ENCODE assay signal across 26 mouse cellular contexts in the genomic region with DNA sequence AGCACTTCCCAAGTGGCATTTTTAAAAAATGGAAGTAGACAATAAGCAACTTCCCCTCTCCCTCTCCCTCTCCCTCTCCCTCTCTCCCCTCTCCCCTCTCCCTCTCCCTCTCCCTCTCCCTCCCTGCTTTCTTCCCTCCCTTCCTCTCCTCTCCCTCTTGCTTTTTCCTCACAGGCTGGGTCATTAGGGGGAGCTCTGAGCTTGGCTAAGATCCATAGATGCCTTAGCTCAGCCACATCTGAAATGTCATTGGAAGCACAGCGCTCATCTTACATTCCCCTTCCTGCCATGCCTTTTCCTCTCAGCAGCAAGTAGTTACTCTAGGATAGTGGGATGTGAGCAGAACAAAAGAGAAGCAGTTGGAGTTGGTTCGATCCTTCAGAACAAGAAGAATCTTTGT.
A peak's percentile ranks its signal among the peaks of the same experiment; 100 is the strongest.
DNase-seq lines count a peak whose midpoint lies in the region; ATAC-seq and TF ChIP-seq lines count a peak whose summit lies in the region.
"Had no signal": no experiment of that assay in that cellular context is flagged by ENCODE, and none has a peak within 500 bp of the region (broad histone marks: within the 10 kb centered on the region; RNA-seq: fewer than 3 reads in every experiment).

No protein-coding gene starts in this region.

- no peak for TF ChIP-seq EP300 in heart, postnatal 0 days (IDR thresholded peaks at IDR 0.05; ENCODE audit: low read depth)

- WGBS in heart, postnatal 0 days = 48% methylated on average over 2 of the region's 2 CpGs
- 54% methylated on average over 2 of the region's 2 CpGs for WGBS in lung, embryonic 14.5 days

- peak; percentile 41 for TF ChIP-seq CTCF in heart, postnatal 0 days (IDR thresholded peaks at IDR 0.05; ENCODE audit: low read depth)
- no peak for TF ChIP-seq CTCF in lung, embryonic 14.5 days (IDR thresholded peaks at IDR 0.05; ENCODE audit: low read depth)
- peak; percentile 14 for TF ChIP-seq CTCF in Patski (IDR thresholded peaks at IDR 0.05)

- H3K9me3 ChIP-seq in heart, postnatal 0 days (replicated peaks; ENCODE audit: control insufficient read depth, low read length) = no peaks in the 10 kb centered on the region
- no peaks in the 10 kb centered on the region for H3K9me3 ChIP-seq in lung, embryonic 14.5 days (ENCODE audit: low read depth, low read length)
- H3K9me3 ChIP-seq: embryonic facial prominence, embryonic 12.5 days; forebrain, embryonic 12.5 days; hindbrain, embryonic 12.5 days; limb, embryonic 15.5 days; lung, embryonic 15.5 days; midbrain, embryonic 10.5 days had no signal

- POLR2A ChIA-PET in Patski (lab: Charles Lee) = no interaction called here

- ATAC-seq in heart, postnatal 0 days (ENCODE audit: insufficient read depth, low read depth) = no peak
- ATAC-seq in lung, embryonic 14.5 days (ENCODE audit: insufficient read depth) = no peak
- ATAC-seq in Patski = no peak
- ATAC-seq: activated CD4-positive, CD25-positive, alpha-beta regulatory T cell, adult 4 months; inflammation-experienced regulatory T-cells, adult 6 months had no signal

- intact Hi-C loops in heart, postnatal 36 days (cut with DNase I) = no loop called here

- DNase-seq in heart, postnatal 0 days (ENCODE audit: low spot score) = no peak
- DNase-seq in heart, postnatal 36 days = no peak
- peak; percentile 29 for DNase-seq in lung, embryonic 14.5 days
- DNase-seq in lung, postnatal 4 days = no peak
- DNase-seq in Patski (ENCODE audit: low read depth, low spot score) = no peak
- peak; percentile 18 for DNase-seq in brain, adult 2 months (ENCODE audit: low read depth, low spot score)
- DNase-seq in natural killer cell, adult 2 months (ENCODE audit: low spot score in 2 of 2) = no peak
- no peak for DNase-seq in B cell, adult 2 months
- DNase-seq: adrenal gland, postnatal 25 days; cerebellum, adult 11 months; cerebellum, adult 9-11 months; gastrocnemius, adult 2 months; kidney, adult 8-10 months; kidney, postnatal 4 days; right cerebral cortex, postnatal 14 days; spleen, adult 18-20 months; thymus, postnatal 14 days had no signal

- H3K4me3 ChIP-seq in heart, postnatal 0 days (ENCODE audit: low read depth, low read length) = no peak overlapping the region
- no peak overlapping the region for H3K4me3 ChIP-seq in lung, embryonic 14.5 days (ENCODE audit: low read depth, low read length)
- H3K4me3 ChIP-seq: embryonic facial prominence, embryonic 12.5 days; forebrain, embryonic 12.5 days; gastrocnemius, adult 2 months; hindbrain, embryonic 12.5 days; limb, embryonic 15.5 days; lung, embryonic 15.5 days; midbrain, embryonic 10.5 days had no signal

- in situ Hi-C loops in Patski (cut with MboI; ENCODE audit: low pct_unique_long_range_greater_than_20kb) = no loop called here

- H3K4me1 ChIP-seq in heart, postnatal 0 days (ENCODE audit: control insufficient read depth, insufficient read depth) = no peaks in the 10 kb centered on the region
- no peaks in the 10 kb centered on the region for H3K4me1 ChIP-seq in lung, embryonic 14.5 days (ENCODE audit: insufficient read depth)
- H3K4me1 ChIP-seq: embryonic facial prominence, embryonic 12.5 days; forebrain, embryonic 12.5 days; hindbrain, embryonic 12.5 days; lung, embryonic 15.5 days; midbrain, embryonic 10.5 days had no signal

- no peaks in the 10 kb centered on the region for H3K36me3 ChIP-seq in heart, postnatal 0 days (replicated peaks; ENCODE audit: control insufficient read depth, insufficient read depth, low read length)
- H3K36me3 ChIP-seq in lung, embryonic 14.5 days (ENCODE audit: insufficient read depth) = no peaks in the 10 kb centered on the region
- H3K36me3 ChIP-seq: embryonic facial prominence, embryonic 12.5 days; forebrain, embryonic 12.5 days; hindbrain, embryonic 12.5 days; limb, embryonic 15.5 days; lung, embryonic 15.5 days; midbrain, embryonic 10.5 days had no signal

- CTCF ChIA-PET in Patski (lab: Charles Lee) = interaction anchor here (1.6 to 4.3 kb wide), 2 partner anchors 11 kb away, joined by 4 to 19 read pairs; no protein-coding TSS in a partner anchor

- no peaks in the 10 kb centered on the region for H3K27me3 ChIP-seq in heart, postnatal 0 days (ENCODE audit: control insufficient read depth, insufficient read depth, low read length)
- no peaks in the 10 kb centered on the region for H3K27me3 ChIP-seq in lung, embryonic 14.5 days (ENCODE audit: insufficient read depth, low read length)
- H3K27me3 ChIP-seq in Patski = no peaks in the 10 kb centered on the region
- H3K27me3 ChIP-seq: embryonic facial prominence, embryonic 12.5 days; forebrain, embryonic 12.5 days; hindbrain, embryonic 12.5 days; limb, embryonic 15.5 days; lung, embryonic 15.5 days had no signal

- 0 out of 2 replicates have a peak overlapping the region, but pooled peaks have one; percentile 3 for H3K27ac ChIP-seq in heart, postnatal 0 days (ENCODE audit: low read depth)
- H3K27ac ChIP-seq in lung, embryonic 14.5 days (ENCODE audit: low read depth) = no peak overlapping the region
- H3K27ac ChIP-seq: embryonic facial prominence, embryonic 12.5 days; forebrain, embryonic 12.5 days; gastrocnemius, adult 2 months; hindbrain, embryonic 12.5 days; limb, embryonic 15.5 days; liver, embryonic 14.5 days; lung, embryonic 15.5 days; midbrain, embryonic 10.5 days had no signal

- no peak overlapping the region for H3K4me2 ChIP-seq in heart, postnatal 0 days (ENCODE audit: low read depth, low read length)
- H3K4me2 ChIP-seq in lung, embryonic 14.5 days = no peak overlapping the region
- H3K4me2 ChIP-seq: embryonic facial prominence, embryonic 12.5 days; forebrain, embryonic 12.5 days; hindbrain, embryonic 12.5 days; limb, embryonic 15.5 days; lung, embryonic 15.5 days had no signal

- H3K9ac ChIP-seq in heart, postnatal 0 days (replicated peaks; ENCODE audit: low read depth, low read length) = no peak overlapping the region
- no peak overlapping the region for H3K9ac ChIP-seq in lung, embryonic 14.5 days
- H3K9ac ChIP-seq: embryonic facial prominence, embryonic 12.5 days; forebrain, embryonic 12.5 days; hindbrain, embryonic 12.5 days; limb, embryonic 15.5 days; liver, embryonic 14.5 days; lung, embryonic 15.5 days had no signal

Comparison
In these comparisons a context has a peak if more than half of its experiments do, and no peak if none do; other contexts are left out.
1. DNase-seq: peak in lung, embryonic 14.5 days (single experiment) and brain, adult 2 months (single experiment); none in heart, postnatal 0 days (single experiment), heart, postnatal 36 days (0 of 2), lung, postnatal 4 days (0 of 2), Patski (single experiment), natural killer cell, adult 2 months (0 of 2) and B cell, adult 2 months (0 of 2).